Mouse (Mus musculus) left cerebral cortex, postnatal 36 days (tissue): ENCODE data around the gene Slc16a6. TPM values are rescaled to one million over a fixed set of nuclear protein-coding genes. Genes with fewer than 3 reads are reported as not detected.
"Not testable (repeated sequence)": the region's sequence is repeated elsewhere in the genome, so short reads cannot be mapped to it uniquely, and the experiment has no call there.

Experiments used
- DNase-seq, 2 experiments: peaks; one replicate each; pipeline ENCODE4 v3.0.0; 2021 to 2022; ENCODE audit warnings: low spot score in 2 of 2, mixed read lengths in 1 of 2
- intact Hi-C: fragments of 180-260 bp; cut with DNase I; formaldehyde crosslinking; loops from one replicate; pipeline ENCODE4 v1.15.1; 2025
- total RNA-seq, 2 experiments: library from RNA; stranded (reverse); gene quantifications; 2 replicates each; pipeline ENCODE4 v1.2.3; 2021

Gene Slc16a6
- 10 to 100 TPM; 10.2 to 12.6 TPM for total RNA-seq

DNA sequence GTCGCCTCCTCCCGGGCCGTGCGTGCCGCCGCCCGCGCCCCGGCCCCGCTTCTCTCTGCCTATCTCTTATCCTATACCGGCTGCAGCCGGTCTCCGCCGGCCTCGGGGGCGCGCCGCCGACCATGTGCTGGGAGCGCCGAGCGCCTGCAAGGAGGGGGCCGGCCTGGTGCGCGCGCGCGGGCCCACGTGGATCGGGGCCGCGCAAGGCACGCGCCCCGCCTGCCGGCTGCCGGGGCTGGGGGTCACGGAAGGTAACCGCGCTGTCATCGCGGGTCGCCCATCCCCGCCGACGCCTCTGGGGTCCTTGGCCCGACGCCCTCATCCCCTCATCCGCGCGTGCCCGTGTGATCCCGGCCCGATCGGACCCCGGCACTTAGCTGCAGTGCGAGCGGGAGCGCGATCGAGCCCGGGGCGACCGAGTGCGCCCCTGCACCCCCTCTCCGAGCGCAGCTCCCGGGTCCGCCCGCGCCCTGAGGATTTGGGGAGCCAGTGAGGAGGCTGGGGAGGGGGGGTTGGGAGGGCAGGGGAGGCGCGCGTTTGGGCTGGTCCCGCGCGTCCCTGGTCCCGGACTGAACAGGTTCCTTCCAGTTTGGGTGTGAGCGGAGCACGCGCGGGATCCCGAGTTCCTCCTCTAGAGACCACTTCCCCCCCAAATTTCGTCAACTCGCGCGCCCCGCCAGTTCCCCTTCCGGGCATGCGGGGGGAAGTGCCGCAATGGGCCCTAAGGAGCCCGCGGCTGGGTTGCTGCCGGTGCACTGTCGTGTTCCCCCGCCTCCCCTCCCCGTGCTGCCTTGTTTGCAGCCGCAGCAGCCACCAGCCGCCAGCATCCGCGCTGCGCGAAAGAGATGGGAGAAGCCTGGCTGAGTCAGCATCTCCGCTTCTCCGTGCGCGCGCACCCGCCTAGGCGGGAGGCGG is at the start of gene Slc16a6, which contains the start of gene Arsg:
TSS of gene Slc16a6 (minus strand) at position 428 of the 915 bp plus-strand sequence.
TSS of gene Arsg (plus strand) at position 204 of the 915 bp plus-strand sequence.
- peak; percentile 83 to 86 for DNase-seq
- intact Hi-C loops: loop anchor here (5.0 kb wide), 1 partner anchor 139 kb away; the partner anchor contains the start of gene Wipi1

DNA sequence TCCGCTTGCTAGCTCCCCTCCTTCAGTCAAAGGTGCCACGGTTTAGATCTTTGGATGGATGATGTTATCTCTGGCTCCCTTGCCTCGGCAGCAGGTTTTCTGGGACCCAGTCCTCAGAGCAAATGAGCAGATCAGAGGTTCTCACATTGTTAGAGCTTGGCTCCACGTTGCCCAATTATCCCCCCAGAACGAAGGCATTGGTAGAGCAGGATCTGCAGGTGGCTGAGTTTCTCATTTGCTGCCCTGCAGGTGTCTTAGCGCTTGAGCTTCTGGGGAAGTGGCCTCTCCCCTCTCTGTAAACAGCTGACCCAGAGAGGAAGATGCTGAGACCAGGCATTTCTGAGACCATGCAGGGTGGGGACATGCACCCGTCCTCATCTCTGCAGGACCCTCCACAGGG is 47.6 kb upstream of the Slc16a6 start:
- no peak for DNase-seq
- intact Hi-C loops: no loop called here

DNA sequence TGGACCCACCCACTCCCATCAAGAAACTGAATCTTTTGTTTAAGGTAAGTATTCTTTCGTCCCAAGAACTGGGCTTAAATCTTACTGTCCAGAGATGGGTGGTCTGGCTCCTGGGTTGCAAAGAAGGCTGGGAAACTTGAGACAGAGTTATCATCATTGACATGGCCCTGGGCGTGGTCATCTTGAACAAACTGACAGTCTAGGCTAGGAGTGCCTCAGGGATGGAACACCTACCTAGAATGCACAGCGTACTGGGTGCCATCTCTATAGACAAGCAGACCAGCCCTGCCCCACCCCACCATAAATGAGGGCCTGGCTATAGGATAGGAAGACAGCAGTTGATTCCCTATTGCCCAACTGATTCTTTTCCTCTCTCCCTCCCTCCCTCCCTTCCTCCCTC is 44.4 kb upstream of the Slc16a6 start:
- no peak for DNase-seq
- intact Hi-C loops: no loop called here

DNA sequence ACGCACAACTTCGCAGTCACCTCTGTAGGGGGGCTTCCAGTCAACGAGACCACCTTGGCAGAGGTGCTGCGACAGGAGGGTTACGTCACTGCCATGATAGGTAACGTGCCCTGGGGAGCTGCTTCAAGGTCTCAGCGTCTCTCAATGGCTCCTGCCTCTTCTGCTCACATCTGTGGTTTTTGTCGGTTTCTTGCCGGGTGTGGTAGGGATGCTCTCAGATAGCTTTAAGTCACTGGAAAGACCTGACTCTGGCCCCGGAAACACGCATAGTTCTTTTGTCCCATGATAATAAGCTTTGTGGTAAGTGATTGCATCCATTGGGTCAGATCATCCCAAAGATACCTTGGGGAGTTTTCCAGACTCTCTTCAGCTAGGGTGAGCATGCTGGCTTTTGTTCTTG is 43.9 kb upstream of the Slc16a6 start:
- DNase-seq: no peak
- intact Hi-C loops: no loop called here

DNA sequence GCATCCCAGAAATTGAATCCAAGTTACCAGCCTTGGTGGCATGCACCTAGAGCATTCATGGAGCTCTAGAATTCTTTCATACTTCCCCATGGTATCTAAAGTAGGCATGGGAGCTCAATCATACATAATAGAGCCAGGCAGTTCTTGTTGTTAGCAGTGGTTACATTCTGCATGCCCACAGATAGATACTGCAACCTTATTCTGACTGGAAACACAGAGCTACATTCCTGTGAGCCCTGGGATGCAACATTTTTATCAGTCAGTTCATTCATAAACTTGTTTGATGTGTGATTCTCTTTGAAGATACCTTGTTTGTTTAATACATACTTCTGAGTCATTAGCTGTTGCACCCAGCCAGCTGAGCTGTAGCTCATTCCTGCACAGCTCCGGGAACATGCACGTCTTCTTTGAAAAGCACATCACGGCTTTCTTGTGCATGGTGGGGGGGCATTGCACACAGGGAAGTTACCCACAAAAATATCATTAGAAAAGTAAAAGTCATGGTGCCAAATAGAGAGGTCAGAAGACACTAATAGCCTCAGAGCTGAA is 40.7 kb upstream of the Slc16a6 start:
- DNase-seq: no peak
- intact Hi-C loops: no loop called here

DNA sequence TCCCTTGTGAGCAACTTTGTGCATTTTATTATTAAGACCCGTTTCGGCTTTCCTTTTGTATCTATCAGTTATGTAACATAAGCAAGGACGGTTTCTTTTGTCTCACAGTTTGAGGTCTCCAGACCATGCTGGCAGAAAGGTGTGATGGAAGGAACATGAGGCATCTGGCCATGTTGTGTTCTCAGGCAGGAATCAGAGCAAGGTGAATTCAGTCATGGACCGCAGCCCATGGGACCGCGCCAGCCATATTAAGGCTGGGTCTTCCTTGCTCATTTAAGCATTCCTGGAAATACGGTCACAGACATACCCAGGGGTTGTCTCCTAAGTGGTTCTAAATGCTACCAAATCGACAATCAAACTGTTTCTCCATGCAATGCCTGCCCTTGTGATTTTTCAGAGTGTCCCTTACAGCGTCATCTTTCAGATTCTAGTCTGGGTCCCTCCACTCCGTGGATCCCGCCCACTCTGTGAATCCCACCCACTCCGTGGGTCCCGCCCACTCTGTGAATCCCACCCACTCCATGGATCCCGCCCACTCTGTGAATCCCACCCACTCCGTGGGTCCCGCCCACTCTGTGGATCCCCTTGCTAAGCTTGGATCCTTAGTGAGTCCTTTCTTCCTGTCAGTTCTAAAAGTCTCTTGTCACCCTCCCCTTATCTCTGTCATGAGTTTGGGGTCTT is 39.7 kb upstream of the Slc16a6 start:
- intact Hi-C loops: no loop called here
- DNase-seq: no peak

DNA sequence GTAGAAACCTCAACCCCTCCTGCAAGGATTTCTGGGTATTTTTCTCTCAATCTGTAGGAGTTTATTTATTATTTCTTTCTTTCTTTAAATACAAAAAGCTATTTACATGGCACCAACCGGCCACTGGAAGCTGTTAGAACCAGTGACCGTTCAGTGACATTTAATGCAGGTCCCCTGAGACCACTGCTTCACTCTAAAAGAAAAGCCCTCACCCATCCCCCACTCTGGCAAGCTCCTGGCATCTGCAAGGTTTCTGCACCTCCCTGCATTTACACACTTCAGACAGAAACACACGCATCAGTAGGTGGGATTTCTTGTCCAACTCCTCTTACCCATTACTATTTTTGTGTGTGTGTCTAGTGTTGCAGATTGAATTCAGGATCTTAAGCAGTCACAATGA is 33.7 kb upstream of the Slc16a6 start:
- no peak for DNase-seq
- intact Hi-C loops: no loop called here

DNA sequence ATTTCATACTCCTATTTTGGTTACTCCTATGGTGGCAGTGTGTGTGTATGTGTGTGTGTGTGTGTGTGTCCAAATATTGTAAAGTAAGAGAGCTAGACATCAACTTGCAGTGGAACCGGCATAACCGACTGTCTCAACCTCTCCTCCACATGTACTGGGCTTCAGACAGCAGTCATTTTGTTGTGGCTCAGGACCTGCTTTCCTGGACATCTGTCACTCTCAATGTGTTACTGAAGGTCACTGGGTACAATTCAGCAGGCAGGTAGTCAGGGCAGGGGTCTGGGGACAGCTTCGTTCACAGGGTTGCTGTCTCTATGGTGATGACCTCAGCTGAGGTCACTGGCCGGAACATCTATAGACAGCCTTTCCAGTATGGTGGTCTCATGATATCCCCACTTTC is 32.4 kb upstream of the Slc16a6 start:
- no peak for DNase-seq

DNA sequence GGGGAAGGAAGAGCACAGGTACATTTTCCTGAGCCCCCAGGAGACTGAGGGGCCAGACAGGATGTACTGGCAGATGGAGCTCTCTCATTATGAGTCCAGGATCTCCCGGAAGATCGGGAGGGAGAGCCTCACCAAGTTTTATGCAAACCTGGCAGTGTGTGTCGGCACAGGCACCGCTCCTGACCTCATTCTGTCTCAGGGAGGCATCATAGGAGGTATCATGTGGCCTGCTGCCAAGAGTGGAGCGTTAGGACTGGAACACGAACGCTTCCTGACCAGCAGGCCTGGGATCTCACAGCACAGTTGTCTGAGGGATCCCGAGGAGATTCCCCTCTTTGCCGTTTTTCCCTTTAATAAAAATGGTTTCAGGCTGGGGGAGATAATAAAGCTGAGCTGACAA is 31.6 kb upstream of the Slc16a6 start:
- intact Hi-C loops: no loop called here
- peak in 1 of 2 experiments; percentile 18 for DNase-seq

More for the DNA sequence above, 32.4 kb upstream of the Slc16a6 start:
- intact Hi-C loops: no loop called here

DNA sequence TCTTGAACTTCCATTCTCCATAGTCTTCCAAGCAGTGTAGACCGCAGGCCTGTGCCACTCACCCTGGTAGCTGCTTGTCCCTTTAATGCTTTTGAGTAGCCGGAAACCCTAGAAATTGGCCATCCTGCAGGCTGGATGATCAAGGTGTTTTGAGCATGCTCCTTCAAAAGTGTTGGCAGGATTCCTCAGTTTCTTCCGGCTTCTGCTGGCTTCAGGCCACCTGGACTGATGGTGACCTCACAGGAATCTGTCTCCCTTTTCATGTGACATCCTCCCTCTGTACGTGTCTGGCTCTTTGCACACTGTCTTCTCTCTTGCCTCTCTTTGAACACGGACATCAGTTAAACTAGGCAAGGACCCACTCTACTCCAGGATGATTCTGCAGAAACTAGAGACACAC is 26.8 kb upstream of the Slc16a6 start:
- no peak for DNase-seq
- intact Hi-C loops: no loop called here

DNA sequence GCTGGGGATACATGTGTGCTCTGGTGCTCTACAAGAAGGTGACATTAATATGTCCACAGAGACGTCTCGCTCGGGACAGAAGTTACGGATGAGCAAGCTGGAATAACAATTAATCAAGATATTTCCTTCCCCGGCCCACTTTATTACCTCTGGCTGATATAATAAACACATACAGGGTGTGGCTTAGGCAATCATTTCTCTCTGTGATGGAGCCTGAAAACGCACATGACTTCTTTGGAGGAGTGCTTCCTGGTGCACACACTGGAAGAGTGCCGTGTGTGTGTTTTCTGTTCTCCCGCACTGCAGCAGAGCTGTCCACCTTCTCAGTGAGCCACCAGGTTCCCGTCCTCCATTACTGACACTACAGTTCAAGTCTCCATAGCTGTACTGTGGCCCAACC is 24.6 kb upstream of the Slc16a6 start:
- no peak for DNase-seq
- intact Hi-C loops: no loop called here

DNA sequence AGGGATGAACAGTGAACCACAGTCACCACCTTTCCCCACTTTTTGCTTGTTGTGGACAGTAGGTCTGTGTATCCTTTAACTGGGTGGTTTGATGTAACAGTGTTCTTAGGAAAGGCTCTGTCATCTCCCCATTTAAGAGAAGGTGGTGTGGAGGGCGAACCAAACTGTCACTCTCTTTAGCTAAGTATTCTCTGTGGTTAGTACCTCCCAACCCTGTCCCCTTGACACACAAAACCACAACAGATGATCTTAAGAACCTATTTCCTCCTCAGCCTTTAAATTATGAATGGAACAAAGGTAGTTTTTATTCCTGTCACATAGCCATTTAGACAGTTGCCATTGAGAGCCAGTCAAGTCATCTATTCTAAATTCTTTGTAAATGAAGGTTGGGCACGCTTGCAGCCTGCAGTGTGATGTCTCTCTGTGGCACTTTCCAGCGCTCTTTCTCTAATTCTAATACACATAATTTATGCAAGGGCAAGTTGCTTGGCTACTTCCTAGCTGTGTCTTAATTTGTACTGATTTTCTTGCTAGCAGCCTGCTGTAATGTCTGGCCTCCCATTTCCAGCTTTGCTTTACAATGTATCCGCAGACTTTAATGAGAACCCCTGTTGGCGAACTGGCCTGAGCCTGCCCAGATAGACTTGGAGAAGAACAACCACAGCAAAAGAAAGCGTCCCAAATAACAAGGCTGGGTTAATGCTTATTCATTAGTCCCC is 23.8 kb upstream of the Slc16a6 start:
- intact Hi-C loops: no loop called here
- no peak for DNase-seq

DNA sequence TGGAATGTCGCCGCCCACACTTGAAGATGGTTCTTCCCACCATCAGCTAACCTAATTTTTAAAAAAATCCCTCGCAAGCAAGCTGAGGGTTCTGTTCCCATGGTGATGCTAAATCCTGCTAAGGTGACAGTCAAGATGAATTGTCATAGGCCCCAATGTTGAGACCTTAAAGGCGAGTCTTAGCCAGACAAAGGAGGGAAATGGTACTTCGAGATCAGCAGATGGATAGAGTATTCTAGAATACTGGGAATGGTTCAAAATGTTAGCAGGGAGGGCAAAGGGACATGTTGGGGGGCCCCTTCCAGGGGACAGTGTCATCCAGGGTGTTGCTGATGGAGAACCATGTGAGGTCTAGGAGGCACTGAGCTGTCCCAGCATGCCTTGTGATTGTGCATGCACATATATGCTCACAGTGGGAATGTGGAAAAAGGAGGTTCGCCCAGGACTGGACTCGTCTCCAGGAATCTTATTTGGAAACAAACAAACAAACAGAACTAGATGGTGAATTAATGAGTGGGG is 23.1 kb upstream of the Slc16a6 start:
- intact Hi-C loops: no loop called here
- no peak for DNase-seq

DNA sequence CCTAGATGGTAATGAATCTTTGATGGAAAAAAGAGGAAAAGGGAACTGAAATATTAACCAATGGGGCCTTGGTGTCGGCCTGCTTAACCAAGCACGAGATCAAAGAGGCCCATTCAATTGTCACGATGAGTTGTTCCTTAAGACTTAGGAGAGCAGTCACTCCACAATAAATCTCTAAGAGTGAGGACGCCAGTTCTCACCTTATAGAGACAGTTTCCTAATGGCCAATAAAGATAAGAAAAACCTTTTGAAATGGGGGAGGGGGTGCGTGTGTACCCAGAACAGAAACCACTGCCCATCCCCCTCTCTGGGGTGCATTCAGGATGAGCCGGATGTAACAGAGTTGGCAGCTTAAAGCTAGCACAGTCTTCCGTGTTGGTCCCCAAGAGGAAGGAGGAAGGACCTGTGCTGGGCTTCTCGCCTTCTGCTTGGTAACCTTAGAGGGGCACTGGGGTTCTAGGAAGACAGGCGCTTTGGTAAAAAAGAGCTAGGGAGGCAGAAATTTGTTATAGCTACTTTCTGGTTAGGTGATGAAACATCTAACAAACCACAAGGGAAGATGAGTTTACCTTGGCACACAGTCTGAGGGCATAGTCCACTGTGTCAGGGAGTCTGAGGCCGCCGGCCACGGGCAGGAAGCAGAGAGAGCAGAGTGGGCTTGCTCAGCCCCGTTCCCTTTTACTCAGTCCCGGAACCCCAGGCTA is 22.5 kb upstream of the Slc16a6 start:
- intact Hi-C loops: no loop called here
- DNase-seq: no peak

DNA sequence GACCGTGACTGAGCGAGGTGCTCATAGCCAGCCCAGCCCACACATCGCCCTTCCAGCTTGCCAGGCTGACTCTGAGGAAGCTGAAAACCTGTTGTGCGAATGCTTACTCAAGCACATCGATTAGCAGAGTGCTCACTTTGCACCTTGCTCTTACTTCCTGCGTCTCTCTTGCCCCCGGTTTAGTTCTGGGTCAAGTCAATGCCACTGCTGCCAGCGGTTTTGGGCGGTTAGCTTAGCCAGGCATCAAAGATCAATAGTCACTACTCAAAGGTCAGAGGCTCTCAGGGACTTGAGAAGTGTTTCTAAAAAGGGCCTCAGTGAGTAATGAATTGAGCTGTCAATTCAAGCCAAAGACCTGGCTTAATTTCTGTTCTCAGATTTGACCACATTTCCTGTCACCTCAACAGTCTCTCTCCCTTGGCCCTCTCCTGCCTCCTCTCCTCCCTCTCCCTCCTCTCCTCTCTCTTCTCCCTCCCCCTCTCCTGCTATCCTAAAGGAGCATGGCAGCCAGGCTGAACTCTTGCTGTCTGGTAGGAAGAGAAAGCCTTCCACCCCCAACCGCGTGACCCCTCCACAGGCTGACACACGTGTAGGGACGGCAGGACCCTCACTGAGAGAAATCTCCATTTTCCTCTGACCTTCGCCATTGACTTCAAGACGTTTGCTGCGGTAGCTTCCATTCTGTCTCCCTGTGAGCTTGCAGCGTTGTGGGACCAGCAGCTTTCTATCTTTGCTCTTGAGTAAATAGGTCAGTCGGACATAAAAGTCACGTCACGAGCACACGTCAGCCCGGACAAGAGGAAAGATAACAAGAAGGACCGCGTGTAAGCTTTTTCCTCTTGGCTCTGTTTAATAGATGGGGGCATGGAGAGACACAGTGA is 21.7 kb upstream of the Slc16a6 start:
- intact Hi-C loops: no loop called here
- DNase-seq: no peak

DNA sequence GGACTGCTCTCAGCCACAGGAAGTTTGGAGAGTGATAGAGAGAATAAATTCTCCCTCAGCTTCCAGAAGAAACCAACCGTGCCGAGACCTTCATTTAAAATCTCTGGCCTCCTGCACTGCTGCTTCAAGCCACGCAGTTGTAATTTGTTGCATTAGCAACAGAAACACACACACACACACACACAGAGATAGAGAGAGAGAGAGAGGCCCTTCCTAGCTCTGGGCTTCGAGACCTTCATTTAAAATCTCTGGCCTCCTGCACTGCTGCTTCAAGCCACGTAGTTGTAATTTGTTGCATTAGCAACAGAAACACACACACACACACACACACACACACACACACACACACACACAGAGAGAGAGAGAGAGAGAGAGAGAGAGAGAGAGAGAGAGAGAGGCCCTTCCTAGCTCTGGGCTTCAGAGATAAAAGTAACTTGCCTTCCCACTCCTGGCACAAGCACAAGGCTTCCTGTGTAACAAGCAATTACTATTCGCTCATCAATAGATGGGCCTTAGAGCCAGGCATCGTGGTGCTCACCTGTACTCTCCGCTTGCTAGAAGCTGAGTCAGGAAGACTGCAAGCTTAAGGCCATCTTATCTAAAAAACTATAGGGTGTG is 19.6 kb upstream of the Slc16a6 start:
- intact Hi-C loops, DNase-seq: not testable (repeated sequence)

DNA sequence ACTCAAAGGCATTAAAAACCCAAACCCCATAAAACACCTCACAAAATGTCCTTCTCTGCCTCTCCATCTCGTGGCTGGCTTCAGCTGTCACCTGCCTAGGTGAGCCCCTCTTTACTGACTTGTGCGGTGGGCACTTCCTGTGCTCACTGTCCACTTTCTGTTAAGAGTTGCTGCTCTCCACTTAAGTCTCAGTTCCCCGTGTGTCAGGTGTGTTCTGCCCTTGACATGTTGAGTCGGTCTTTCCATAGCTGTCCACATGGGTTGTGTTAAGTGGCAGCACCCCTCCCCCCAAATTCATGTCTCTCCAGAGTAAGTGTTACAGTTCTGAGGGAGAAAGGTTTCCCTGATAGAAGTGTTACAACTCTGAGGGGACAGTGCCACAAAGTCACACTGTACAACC is 18.4 kb upstream of the Slc16a6 start:
- intact Hi-C loops: no loop called here
- DNase-seq: no peak

DNA sequence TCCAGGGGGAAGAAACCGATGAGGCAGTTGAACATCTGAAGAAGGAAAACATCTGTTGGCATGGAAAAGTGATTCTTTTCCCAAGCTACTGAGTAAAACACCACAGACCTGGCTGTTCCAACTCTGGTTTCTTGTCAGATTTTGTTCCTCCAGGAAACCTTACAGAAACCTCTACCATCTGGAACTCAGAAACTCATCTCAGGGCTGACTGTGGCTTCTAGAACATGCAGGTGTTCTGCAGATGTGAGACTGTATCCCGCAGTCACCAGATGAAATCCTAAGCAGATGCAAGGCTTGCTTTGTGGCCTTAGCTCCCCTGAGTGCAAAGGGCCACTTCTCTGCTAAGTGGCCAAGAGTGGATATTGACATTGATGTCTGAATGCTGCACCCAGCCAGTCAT is 16.4 kb upstream of the Slc16a6 start:
- no peak for DNase-seq
- intact Hi-C loops: no loop called here
